Mouse (Mus musculus) adrenal gland, adult 8-10 months (tissue): Measurements from ENCODE around the gene Dmwd. TPM values are rescaled to one million over a fixed set of nuclear protein-coding genes. Genes with fewer than 3 reads are reported as not detected.
A peak's percentile ranks its signal among the peaks of the same experiment; 100 is the strongest.

Experiments used
- DNase-seq: peaks from one replicate; pipeline ENCODE4 v3.0.0; 2022
- total RNA-seq, 4 experiments: library from RNA; stranded (reverse); gene quantifications; 2 replicates each; pipeline ENCODE4 v1.2.4; 2022

Gene Dmwd
- total RNA-seq, 4 experiments from 2014 or later, result 54.9 to 74.1 (median 62.4) TPM

- DNase-seq, result no peak
These were observed 2.5 kb upstream of the Dmwd start for GRCm38 (mm10) chr7:19073504-19073903.

GRCm38 (mm10) chr7:19074494-19074893, 1.5 kb upstream of the Dmwd start:
- DNase-seq, result no peak

GRCm38 (mm10) chr7:19075231-19075630, 796 bp upstream of the Dmwd start:
- no peak for DNase-seq

DNA sequence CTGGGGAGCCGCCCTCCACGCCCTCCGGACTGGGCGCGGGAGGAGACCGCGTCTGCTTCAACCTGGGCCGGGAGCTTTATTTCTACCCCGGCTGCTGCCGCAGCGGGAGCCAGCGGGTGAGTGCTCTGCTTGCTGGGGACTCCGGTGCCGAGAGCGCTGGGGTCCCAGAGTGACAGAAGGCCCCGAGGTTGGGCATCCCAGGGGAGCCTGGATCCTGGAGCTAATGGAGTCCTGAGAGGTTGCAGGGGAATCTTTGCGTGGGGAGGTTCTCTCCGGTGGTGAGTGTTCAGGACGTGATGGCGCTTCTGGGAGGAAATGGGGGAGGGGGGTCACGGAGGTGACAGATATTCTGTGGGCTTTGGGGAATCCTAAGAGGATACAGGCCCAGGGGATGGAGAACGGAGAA, 562 bp downstream of the Dmwd start:
- no peak for DNase-seq

GRCm38 (mm10) chr7:19077761-19078160, 1.7 kb downstream of the Dmwd start:
- no peak for DNase-seq

GRCm38 (mm10) chr7:19078732-19079131, 2.7 kb downstream of the Dmwd start:
- DNase-seq, result no peak

DNA sequence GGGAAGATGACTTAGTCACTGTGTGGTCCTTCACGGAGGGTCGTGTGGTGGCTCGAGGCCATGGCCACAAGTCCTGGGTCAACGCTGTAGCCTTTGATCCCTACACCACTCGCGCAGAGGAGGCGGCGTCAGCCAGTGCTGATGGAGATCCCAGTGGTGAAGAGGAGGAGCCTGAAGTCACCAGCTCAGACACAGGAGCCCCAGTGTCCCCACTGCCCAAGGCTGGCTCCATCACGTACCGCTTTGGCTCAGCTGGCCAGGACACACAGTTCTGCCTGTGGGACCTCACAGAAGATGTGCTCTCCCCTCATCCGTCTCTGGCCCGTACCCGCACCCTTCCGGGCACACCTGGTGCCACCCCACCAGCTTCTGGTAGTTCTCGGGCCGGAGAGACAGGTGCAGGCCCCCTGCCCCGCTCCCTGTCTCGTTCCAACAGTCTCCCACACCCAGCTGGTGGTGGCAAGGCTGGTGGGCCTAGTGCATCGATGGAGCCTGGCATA, 4.5 kb downstream of the Dmwd start:
- no peak for DNase-seq

- no peak for DNase-seq
These were observed 6.1 kb downstream of the Dmwd start for GRCm38 (mm10) chr7:19082171-19082570.

DNA sequence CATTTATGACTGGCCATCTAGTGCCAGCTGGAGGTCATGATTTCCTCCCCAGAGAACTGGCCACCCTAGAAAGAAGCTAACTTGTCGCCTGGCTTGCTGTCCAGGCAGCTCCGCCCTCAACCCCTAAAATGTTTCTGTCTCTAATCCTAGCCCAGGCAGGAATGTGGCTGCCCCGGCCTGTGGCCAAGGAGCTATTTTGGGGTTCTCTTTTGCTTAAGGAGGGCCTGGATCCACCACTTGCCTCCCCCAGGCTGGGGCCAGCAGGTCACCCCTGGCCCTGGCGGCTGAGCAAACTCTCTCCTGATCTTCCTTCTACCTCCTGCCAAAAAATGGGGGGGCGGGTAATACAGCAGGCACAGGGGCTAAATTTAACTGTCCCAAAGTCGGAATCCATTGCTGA, 7.1 kb downstream of the Dmwd start:
- no peak for DNase-seq

DNA sequence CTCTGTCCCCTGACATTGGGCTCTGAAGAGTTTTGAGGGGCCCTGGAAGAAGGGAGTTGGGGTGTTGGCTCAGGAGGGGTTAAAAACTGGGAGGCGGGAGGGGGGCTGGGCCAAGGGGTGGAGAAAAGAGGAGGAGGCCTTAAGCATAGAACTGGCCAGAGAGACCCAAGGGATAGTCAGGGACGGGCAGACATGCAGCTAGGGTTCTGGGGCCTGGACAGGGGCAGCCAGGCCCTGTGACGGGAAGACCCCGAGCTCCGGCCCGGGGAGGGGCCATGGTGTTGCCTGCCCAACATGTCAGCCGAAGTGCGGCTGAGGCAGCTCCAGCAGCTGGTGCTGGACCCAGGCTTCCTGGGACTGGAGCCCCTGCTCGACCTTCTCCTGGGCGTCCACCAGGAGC, 7.7 kb downstream of the Dmwd start, which contains the start of gene Dmpk:
TSS of gene Dmpk (plus strand) at position 149 of the 400 bp plus-strand sequence.
- no peak for DNase-seq

- no peak for DNase-seq
These were observed 8.3 kb downstream of the Dmwd start for GRCm38 (mm10) chr7:19084277-19084771.

GRCm38 (mm10) chr7:19084921-19085473, 9.0 kb downstream of the Dmwd start:
- DNase-seq, result no peak

DNA sequence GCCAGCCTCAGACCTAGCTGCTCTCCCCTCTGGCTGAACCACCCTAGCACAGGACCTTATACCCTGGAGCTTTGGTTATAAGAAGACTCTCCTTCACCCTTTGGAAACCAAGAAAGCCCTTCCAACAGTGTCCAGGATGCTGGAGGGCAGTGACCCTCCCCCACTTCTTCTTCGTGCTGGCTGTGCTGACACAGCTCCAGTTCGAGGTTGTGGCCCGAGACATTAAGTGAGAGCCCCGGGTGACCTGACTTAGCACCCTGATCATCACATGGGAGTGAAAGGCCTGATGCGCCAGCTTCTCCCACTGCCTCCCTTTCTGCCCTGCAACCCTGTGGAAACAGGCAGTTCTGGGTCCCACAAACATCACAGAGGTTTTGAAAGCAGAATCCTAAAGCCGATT, 9.5 kb downstream of the Dmwd start:
- no peak for DNase-seq

DNA sequence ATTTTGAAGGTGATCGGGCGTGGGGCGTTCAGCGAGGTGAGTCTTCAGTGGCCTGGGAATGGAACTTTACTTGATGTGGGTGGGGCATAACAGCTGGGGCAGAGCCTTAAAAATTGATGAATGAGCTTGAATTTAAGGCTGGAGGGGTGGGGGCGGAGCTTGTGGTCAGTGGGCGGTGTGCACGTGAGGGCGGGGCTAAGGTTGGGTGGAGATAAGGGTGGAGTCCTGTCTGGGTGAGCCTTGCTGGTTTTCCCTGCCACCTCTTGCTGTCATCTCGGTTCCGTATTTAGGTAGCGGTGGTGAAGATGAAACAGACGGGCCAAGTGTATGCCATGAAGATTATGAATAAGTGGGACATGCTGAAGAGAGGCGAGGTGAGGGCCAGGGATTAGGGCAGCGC, 10.0 kb downstream of the Dmwd start:
- peak; percentile 74 for DNase-seq

DNA sequence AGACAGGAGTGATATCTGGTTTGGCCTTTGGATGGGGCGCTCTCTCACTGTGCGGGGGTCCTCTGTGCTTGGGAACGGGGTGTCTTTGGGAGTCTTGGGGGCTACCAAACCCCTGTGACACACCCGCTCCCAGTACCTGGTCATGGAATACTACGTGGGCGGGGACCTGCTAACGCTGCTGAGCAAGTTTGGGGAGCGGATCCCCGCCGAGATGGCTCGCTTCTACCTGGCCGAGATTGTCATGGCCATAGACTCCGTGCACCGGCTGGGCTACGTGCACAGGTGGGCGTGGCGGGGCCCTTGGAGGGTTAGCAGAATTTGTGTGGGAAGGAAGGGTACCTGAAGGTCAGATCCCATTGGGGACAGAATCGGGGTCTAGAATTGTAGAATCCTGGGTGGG, 10.7 kb downstream of the Dmwd start:
- no peak for DNase-seq

GRCm38 (mm10) chr7:19088813-19089212, 12.8 kb downstream of the Dmwd start:
- no peak for DNase-seq

DNA sequence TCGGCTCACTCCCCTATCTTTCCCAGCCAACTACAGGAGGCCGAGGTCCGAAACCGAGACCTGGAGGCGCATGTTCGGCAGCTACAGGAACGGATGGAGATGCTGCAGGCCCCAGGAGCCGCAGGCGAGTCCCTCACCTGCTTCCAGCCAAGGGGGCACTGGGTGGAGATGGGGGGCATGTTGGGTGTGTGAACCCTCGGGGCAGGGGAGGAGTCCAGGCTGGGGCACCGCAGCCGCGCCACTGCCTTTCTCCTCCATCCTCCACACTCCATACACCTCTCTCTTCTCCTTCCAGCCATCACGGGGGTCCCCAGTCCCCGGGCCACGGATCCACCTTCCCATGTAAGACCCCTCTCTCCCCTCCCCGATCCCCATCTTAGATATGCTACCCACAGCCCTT, 15.9 kb downstream of the Dmwd start:
- DNase-seq, result no peak

DNA sequence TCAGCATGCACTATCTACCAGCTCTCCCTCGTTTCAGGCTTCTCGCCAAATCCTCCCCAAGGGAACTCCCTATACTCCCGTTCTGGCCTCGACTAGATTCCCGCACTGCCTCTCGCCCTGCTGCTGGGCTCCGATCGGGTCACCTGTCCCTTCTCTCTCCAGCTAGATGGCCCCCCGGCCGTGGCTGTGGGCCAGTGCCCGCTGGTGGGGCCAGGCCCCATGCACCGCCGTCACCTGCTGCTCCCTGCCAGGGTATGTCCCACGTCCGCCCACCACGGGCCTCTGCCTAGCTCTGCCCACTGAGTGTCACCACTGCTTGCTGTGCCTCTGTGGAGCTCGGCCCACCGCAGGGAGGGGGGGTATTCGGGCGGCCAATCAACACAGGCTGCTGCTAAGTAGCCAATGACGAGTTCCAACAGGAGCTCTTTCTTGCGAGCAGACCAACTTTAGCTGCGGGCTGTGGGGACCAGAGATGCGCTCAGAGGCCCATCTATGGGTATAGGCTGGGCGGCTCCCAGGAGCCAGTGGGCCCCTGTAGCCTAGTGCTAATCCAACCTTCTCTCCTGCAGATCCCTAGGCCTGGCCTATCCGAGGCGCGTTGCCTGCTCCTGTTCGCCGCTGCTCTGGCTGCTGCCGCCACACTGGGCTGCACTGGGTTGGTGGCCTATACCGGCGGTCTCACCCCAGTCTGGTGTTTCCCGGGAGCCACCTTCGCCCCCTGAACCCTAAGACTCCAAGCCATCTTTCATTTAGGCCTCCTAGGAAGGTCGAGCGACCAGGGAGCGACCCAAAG, 16.6 kb downstream of the Dmwd start:
- DNase-seq, result peak; percentile 68

DNA sequence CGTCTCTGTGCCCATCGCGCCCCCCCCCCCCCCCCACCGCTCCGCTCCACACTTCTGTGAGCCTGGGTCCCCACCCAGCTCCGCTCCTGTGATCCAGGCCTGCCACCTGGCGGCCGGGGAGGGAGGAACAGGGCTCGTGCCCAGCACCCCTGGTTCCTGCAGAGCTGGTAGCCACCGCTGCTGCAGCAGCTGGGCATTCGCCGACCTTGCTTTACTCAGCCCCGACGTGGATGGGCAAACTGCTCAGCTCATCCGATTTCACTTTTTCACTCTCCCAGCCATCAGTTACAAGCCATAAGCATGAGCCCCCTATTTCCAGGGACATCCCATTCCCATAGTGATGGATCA, 17.1 kb downstream of the Dmwd start:
- peak; percentile 81 for DNase-seq

GRCm38 (mm10) chr7:19093537-19094385, 17.7 kb downstream of the Dmwd start:
- DNase-seq, result peak; percentile 99

DNA sequence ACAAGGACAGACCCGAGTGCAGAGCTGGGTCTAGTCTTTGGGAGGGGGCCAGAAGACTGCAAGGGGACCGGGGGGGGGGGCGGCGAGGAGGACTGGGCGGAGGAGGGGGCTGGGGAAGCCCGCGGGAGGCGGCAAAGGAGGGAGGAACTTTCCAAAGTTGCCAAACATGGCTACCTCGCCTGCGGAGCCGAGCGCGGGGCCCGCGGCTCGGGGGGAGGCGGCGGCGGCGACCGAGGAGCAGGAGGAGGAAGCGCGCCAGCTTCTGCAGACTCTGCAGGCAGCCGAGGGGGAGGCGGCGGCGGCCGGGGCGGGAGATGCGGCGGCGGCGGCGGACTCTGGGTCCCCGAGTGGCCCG, 18.4 kb downstream of the Dmwd start, which contains the start of gene Six5:
TSS of gene Six5 (plus strand) at position 124 of the 355 bp plus-strand sequence.
- no peak for DNase-seq

- no peak for DNase-seq
These were observed 19.1 kb downstream of the Dmwd start for GRCm38 (mm10) chr7:19094826-19095750.
